Mouse (Mus musculus): ENCODE measurements around the gene Vmn2r117. TPM values are rescaled to one million over a fixed set of nuclear protein-coding genes. Genes with fewer than 3 reads are reported as not detected.
"Not testable (repeated sequence)": the region's sequence is repeated elsewhere in the genome, so short reads cannot be mapped to it uniquely, and the experiment has no call there.

Vmn2r117 gene
- polyA plus RNA-seq (2016; fragmentation: Nextera tagmentation; extraction: Ambion mirVana) = not detected in 2 replicates

- not testable (repeated sequence) for H3K27me3 ChIP-seq; H3K36me3 ChIP-seq; H3K9me3 ChIP-seq; H3K4me1 ChIP-seq (replicated peaks); H3K4me3 ChIP-seq (replicated peaks); H3K4me2 ChIP-seq; H3K27ac ChIP-seq; ATAC-seq (ENCODE audit: insufficient number of reproducible peaks, insufficient read depth, low FRiP score, low TSS enrichment, low read depth); H3K9ac ChIP-seq (replicated peaks)
- WGBS = 59% methylated on average over 1 of the region's 1 CpGs
These were observed at the start of gene Vmn2r117 for GRCm38 (mm10) chr17:23479599-23479998. TSS of gene Vmn2r117 (minus strand) at chr17:23479699.

- ATAC-seq (ENCODE audit: insufficient number of reproducible peaks, insufficient read depth, low FRiP score, low TSS enrichment, low read depth); H3K36me3 ChIP-seq; H3K9ac ChIP-seq (replicated peaks); H3K27ac ChIP-seq; H3K4me1 ChIP-seq (replicated peaks); H3K9me3 ChIP-seq; H3K27me3 ChIP-seq; H3K4me3 ChIP-seq (replicated peaks); H3K4me2 ChIP-seq: not testable (repeated sequence)
- WGBS = 67% methylated on average over 30 of the region's 30 CpGs
These were observed 43.6 kb upstream of the Vmn2r117 start for GRCm38 (mm10) chr17:23522941-23523732.

GRCm38 (mm10) chr17:23518701-23519423 is 39.4 kb upstream of the Vmn2r117 start:
- no peaks in the 10 kb centered on the region; the same call in 1 of the 2 replicates for H3K27me3 ChIP-seq
- no peak overlapping the region for H3K4me2 ChIP-seq
- H3K4me3 ChIP-seq (replicated peaks) = no peak overlapping the region
- no peak overlapping the region for H3K9ac ChIP-seq (replicated peaks)
- H3K9me3 ChIP-seq = peaks cover 5% of the 10 kb centered on the region; the same call in 1 of the 2 replicates
- no peak overlapping the region for H3K27ac ChIP-seq
- peak; percentile 52; the same call in 1 of the 2 replicates for ATAC-seq (ENCODE audit: insufficient number of reproducible peaks, insufficient read depth, low FRiP score, low TSS enrichment, low read depth)
- no peaks in the 10 kb centered on the region for H3K36me3 ChIP-seq
- WGBS = 69% methylated on average over 2 of the region's 2 CpGs
- H3K4me1 ChIP-seq (replicated peaks) = no peaks in the 10 kb centered on the region

GRCm38 (mm10) chr17:23433150-23433679 is 46.3 kb downstream of the Vmn2r117 start:
- no peaks in the 10 kb centered on the region for H3K27me3 ChIP-seq
- no peak overlapping the region for H3K4me3 ChIP-seq (replicated peaks)
- H3K4me1 ChIP-seq (replicated peaks) = no peaks in the 10 kb centered on the region
- peaks cover 11% of the 10 kb centered on the region for H3K9me3 ChIP-seq
- no peaks in the 10 kb centered on the region for H3K36me3 ChIP-seq
- 74% methylated on average over 6 of the region's 6 CpGs for WGBS
- H3K9ac ChIP-seq (replicated peaks) = no peak overlapping the region
- no peak overlapping the region for H3K27ac ChIP-seq
- peak; percentile 26; the same call in 1 of the 2 replicates for ATAC-seq (ENCODE audit: insufficient number of reproducible peaks, insufficient read depth, low FRiP score, low TSS enrichment, low read depth)
- H3K4me2 ChIP-seq = no peak overlapping the region

Other genes starting within 250 kb of the Vmn2r117 start
- not detected in 2 replicates for gene Vmn2r114, start 167.2 kb downstream of the Vmn2r117 start, polyA plus RNA-seq (2016; fragmentation: Nextera tagmentation; extraction: Ambion mirVana)
- not detected in 2 replicates for gene Vmn2r115, start 136.0 kb downstream of the Vmn2r117 start, polyA plus RNA-seq (2016; fragmentation: Nextera tagmentation; extraction: Ambion mirVana)
- gene Vmn2r116, start 95.1 kb downstream of the Vmn2r117 start, polyA plus RNA-seq (2016; fragmentation: Nextera tagmentation; extraction: Ambion mirVana) = not detected in 2 replicates
- gene Zfp213, start 84.5 kb upstream of the Vmn2r117 start, polyA plus RNA-seq (2016; fragmentation: Nextera tagmentation; extraction: Ambion mirVana) = 24.7 and 26.6 TPM in 2 replicates
- 22.0 and 25.5 TPM in 2 replicates for gene Zfp13, start 119.8 kb upstream of the Vmn2r117 start, polyA plus RNA-seq (2016; fragmentation: Nextera tagmentation; extraction: Ambion mirVana)
- 0.37 and 0.45 TPM in 2 replicates for gene Zscan10, start 121.2 kb upstream of the Vmn2r117 start, polyA plus RNA-seq (2016; fragmentation: Nextera tagmentation; extraction: Ambion mirVana)
- gene Mmp25, start 165.6 kb upstream of the Vmn2r117 start, polyA plus RNA-seq (2016; fragmentation: Nextera tagmentation; extraction: Ambion mirVana) = 0.92 and 0.99 TPM in 2 replicates
- gene Bicdl2, start 180.8 kb upstream of the Vmn2r117 start, polyA plus RNA-seq (2016; fragmentation: Nextera tagmentation; extraction: Ambion mirVana) = 1.2 and 1.3 TPM in 2 replicates
- gene Hcfc1r1, start 193.9 kb upstream of the Vmn2r117 start, polyA plus RNA-seq (2016; fragmentation: Nextera tagmentation; extraction: Ambion mirVana) = 48.6 and 51.7 TPM in 2 replicates
- 55.1 and 56.3 TPM in 2 replicates for gene Thoc6, start 194.2 kb upstream of the Vmn2r117 start, polyA plus RNA-seq (2016; fragmentation: Nextera tagmentation; extraction: Ambion mirVana)
- 5.7 and 7.6 TPM in 2 replicates for gene Tnfrsf12a, start 197.8 kb upstream of the Vmn2r117 start, polyA plus RNA-seq (2016; fragmentation: Nextera tagmentation; extraction: Ambion mirVana)
- 19.9 and 22.7 TPM in 2 replicates for gene Cldn6, start 199.6 kb upstream of the Vmn2r117 start, polyA plus RNA-seq (2016; fragmentation: Nextera tagmentation; extraction: Ambion mirVana)
- gene Cldn9, start 204.3 kb upstream of the Vmn2r117 start, polyA plus RNA-seq (2016; fragmentation: Nextera tagmentation; extraction: Ambion mirVana) = 5.6 and 6.4 TPM in 2 replicates
- 1.8 and 2.5 TPM in 2 replicates for gene 1520401A03Rik, start 243.1 kb upstream of the Vmn2r117 start, polyA plus RNA-seq (2016; fragmentation: Nextera tagmentation; extraction: Ambion mirVana)
- gene Pkmyt1, start 246.6 kb upstream of the Vmn2r117 start, polyA plus RNA-seq (2016; fragmentation: Nextera tagmentation; extraction: Ambion mirVana) = 49.1 and 53.1 TPM in 2 replicates

Measured in limb, embryonic 12.5 days (tissue).